22 mouse cellular contexts compared by ENCODE assay signal in the genomic region with DNA sequence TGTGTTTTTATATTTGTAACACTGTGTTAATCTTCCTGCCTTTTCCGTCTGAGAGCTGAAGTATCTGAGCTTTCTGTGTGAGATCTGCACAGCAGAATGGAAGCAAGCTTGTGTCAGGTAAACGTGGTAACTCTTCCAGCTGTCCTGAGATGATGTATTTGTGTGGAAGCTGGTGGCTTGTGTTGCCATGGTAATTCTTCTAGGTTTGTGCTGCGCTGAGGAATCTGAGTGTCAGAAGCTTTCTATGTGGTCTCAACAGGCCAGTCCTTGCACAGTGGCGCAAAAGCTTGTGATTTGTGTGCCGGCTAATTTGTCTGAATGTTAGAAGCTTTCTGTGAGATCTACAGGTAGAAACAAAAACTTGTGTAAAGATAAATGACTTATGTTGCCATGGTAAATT. TPM values are rescaled to one million over a fixed set of nuclear protein-coding genes. Genes with fewer than 3 reads are reported as not detected.
DNase-seq lines count a peak whose midpoint lies in the region; ATAC-seq and TF ChIP-seq lines count a peak whose summit lies in the region.
"Not testable (repeated sequence)": the region's sequence is repeated elsewhere in the genome, so short reads cannot be mapped to it uniquely, and the experiment has no call there.
"Had no signal": no experiment of that assay in that cellular context is flagged by ENCODE, and none has a peak within 500 bp of the region (broad histone marks: within the 10 kb centered on the region; RNA-seq: fewer than 3 reads in every experiment).

No protein-coding gene starts in this region.

- H3K9me3 ChIP-seq in CH12.LX (replicated peaks; ENCODE audit: low read length); midbrain, embryonic 14.5 days (ENCODE audit: control insufficient read depth, low read length); midbrain, postnatal 0 days (ENCODE audit: low read length): not testable (repeated sequence)

- in situ Hi-C loops in CH12.LX (cut with MboI; ENCODE audit: low pct_ligation_motif_present, low pct_unique_long_range_greater_than_20kb, low sequenced_read_pairs): not testable (repeated sequence)

- H3K27me3 ChIP-seq in CH12.LX (replicated peaks); midbrain, embryonic 14.5 days (ENCODE audit: control insufficient read depth, insufficient read depth, low read length); midbrain, postnatal 0 days (ENCODE audit: insufficient read depth, low read length): not testable (repeated sequence)

- dilution Hi-C loops in CH12.LX (cut with MboI; ENCODE audit: extremely low pct_ligation_motif_present, extremely low pct_unique_long_range_greater_than_20kb, low sequenced_read_pairs): not testable (repeated sequence)

- intact Hi-C loops in left cerebral cortex, postnatal 25 days (cut with DNase I): not testable (repeated sequence)

- TF ChIP-seq RAD21 in CH12.LX (IDR thresholded peaks at IDR 0.05; ENCODE audit: low read depth, low read length): not testable (repeated sequence)

- not testable (repeated sequence) for H3K27ac ChIP-seq in CH12.LX (ENCODE audit: insufficient read depth, low read depth); midbrain, embryonic 14.5 days (replicated peaks; ENCODE audit: low read depth, low read length); midbrain, postnatal 0 days (ENCODE audit: low read depth, low read length)

- not testable (repeated sequence) for H3K4me3 ChIP-seq in CH12.LX (replicated peaks in 1 of 3; ENCODE audit: low read depth in 2 of 3, low read length in 2 of 3, poor library complexity in 1 of 3); midbrain, embryonic 14.5 days (replicated peaks; ENCODE audit: low read depth, low read length); midbrain, postnatal 0 days (ENCODE audit: low read depth, low read length)

- WGBS in midbrain, embryonic 14.5 days: 71% methylated on average over 5 of the region's 5 CpGs
- WGBS in midbrain, postnatal 0 days: 56% methylated on average over 5 of the region's 5 CpGs

- not testable (repeated sequence) for DNase-seq in CH12.LX (ENCODE audit: extremely low read depth)
- peak; percentile 6 for DNase-seq in brain, embryonic 14.5 days (ENCODE audit: low read depth)
- peak; percentile 0 for DNase-seq in forelimb bud, embryonic 11.5 days (ENCODE audit: low read depth, low spot score)
- DNase-seq in frontal cortex, postnatal 36 days (ENCODE audit: low spot score in 2 of 2): peak; percentile 4 to 8
- DNase-seq in left cerebral cortex, postnatal 25 days (ENCODE audit: low spot score in 2 of 2): peak; percentile 9 to 15
- DNase-seq in midbrain, embryonic 14.5 days: peak; percentile 1
- peak; percentile 3 for DNase-seq in midbrain, postnatal 0 days (ENCODE audit: low spot score)

- not testable (repeated sequence) for TF ChIP-seq CTCF in CH12.LX (conservative IDR thresholded peaks at IDR 0.05 in 1 of 2, IDR thresholded peaks at IDR 0.05 in 1 of 2; ENCODE audit: low read depth in 2 of 2, low read length in 2 of 2); brain, embryonic 14.5 days (IDR thresholded peaks at IDR 0.05; ENCODE audit: borderline replicate concordance, extremely low read depth, insufficient read depth, insufficient read length); midbrain, postnatal 0 days (IDR thresholded peaks at IDR 0.05)

- 0 out of 2 replicates have a peak overlapping the region, but pooled peaks have one; percentile 13 for H3K4me2 ChIP-seq in CH12.LX (ENCODE audit: insufficient read depth, low read depth, poor library complexity, severe bottlenecking)
- H3K4me2 ChIP-seq in midbrain, embryonic 14.5 days (ENCODE audit: low read length); midbrain, postnatal 0 days (ENCODE audit: low read depth, low read length, poor library complexity, severe bottlenecking): not testable (repeated sequence)

- not testable (repeated sequence) for ATAC-seq in midbrain, embryonic 14.5 days (ENCODE audit: low FRiP score, low TSS enrichment)
- peak; percentile 56; the same call in 1 of the 2 replicates for ATAC-seq in midbrain, postnatal 0 days (ENCODE audit: low FRiP score)

- not testable (repeated sequence) for TF ChIP-seq EP300 in CH12.LX (IDR thresholded peaks at IDR 0.05; ENCODE audit: low read length)

- H3K36me3 ChIP-seq in CH12.LX (replicated peaks in 1 of 2; ENCODE audit: control insufficient read depth in 1 of 2, insufficient read depth in 1 of 2, low read length in 1 of 2); midbrain, embryonic 14.5 days (ENCODE audit: control insufficient read depth, insufficient read depth, low read length); midbrain, postnatal 0 days (ENCODE audit: insufficient read depth, low read length): not testable (repeated sequence)

- not testable (repeated sequence) for H3K79me2 ChIP-seq in CH12.LX (replicated peaks; ENCODE audit: control insufficient read depth, extremely low read depth, insufficient read depth, poor library complexity, severe bottlenecking)

- TF ChIP-seq POLR2A in CH12.LX (IDR thresholded peaks at IDR 0.05; ENCODE audit: low read depth, low read length); brain, embryonic 14.5 days (IDR thresholded peaks at IDR 0.05; ENCODE audit: borderline replicate concordance, extremely low read depth, insufficient read depth, insufficient read length, poor library complexity, severe bottlenecking): not testable (repeated sequence)

- peaks cover 2 to 14% of the 10 kb centered on the region in 2 experiments; a peak in 3 of 4 replicates for H3K4me1 ChIP-seq in CH12.LX (ENCODE audit: control insufficient read depth in 1 of 2, insufficient read depth in 2 of 2)
- not testable (repeated sequence) for H3K4me1 ChIP-seq in midbrain, embryonic 14.5 days (ENCODE audit: control insufficient read depth, insufficient read depth, low read length); midbrain, postnatal 0 days (ENCODE audit: insufficient read depth, low read length)

- H3K9ac ChIP-seq in CH12.LX (ENCODE audit: insufficient read depth, low read depth); midbrain, embryonic 14.5 days (replicated peaks; ENCODE audit: low read length); midbrain, postnatal 0 days (replicated peaks; ENCODE audit: low read length, poor library complexity, severe bottlenecking): not testable (repeated sequence)

RNA-seq across cellular contexts. Expression of gene Tex13b, which starts 43.8 kb away (rescaled TPM):
- total RNA-seq in CH12.LX (2012; rRNA removed) (44.2 and 48.2 TPM in 2 replicates), CH12.LX (2014; rRNA removed) (77.9 and 99.4 TPM in 2 replicates)
- polyA plus RNA-seq in CH12.LX (2012; ENCODE audit: insufficient read length, low read depth): 78.8 and 82.4 TPM in 2 replicates
- not detected in 2 replicates for polyA plus RNA-seq in brain, embryonic 14.5 days (2012; rRNA removed)
- not detected for total RNA-seq in left cerebral cortex, postnatal 25 days (2021)
- polyA plus RNA-seq in midbrain, embryonic 14.5 days (2014; fragmentation: Nextera tagmentation; extraction: Ambion mirVana): not detected in 2 replicates
- not detected in 2 replicates for total RNA-seq in midbrain, postnatal 0 days (2014; rRNA removed)
- not detected in 2 replicates for polyA plus RNA-seq in midbrain, postnatal 0 days (2015; fragmentation: Nextera tagmentation; extraction: Ambion mirVana)
- total RNA-seq: adrenal gland, adult 2 months; adrenal gland, postnatal 10 days; adrenal gland, postnatal 25 days; adrenal gland, postnatal 4 days; common myeloid progenitor, adult 5-6 weeks; MEL had no signal
- polyA plus RNA-seq: adrenal gland, adult 2 months; embryonic facial prominence, embryonic 11.5 days; erythroblast, embryonic 14.5 days; forebrain, embryonic 10.5 days; forebrain, embryonic 12.5 days; forebrain, embryonic 14.5 days; forebrain, embryonic 16.5 days had no signal

RNA-seq across cellular contexts. Expression of gene Vsig1, which starts 50.4 kb away (rescaled TPM):
- total RNA-seq in CH12.LX (2012; rRNA removed) (3.7 and 4.8 TPM in 2 replicates), CH12.LX (2014; rRNA removed) (0.38 and 0.55 TPM in 2 replicates)
- 0.50 and 0.56 TPM in 2 replicates for polyA plus RNA-seq in CH12.LX (2012; ENCODE audit: insufficient read length, low read depth)
- polyA plus RNA-seq in brain, embryonic 14.5 days (2012; rRNA removed): not detected in 2 replicates
- total RNA-seq in left cerebral cortex, postnatal 25 days (2021): not detected
- polyA plus RNA-seq in midbrain, embryonic 14.5 days (2014; fragmentation: Nextera tagmentation; extraction: Ambion mirVana): 0.11 TPM in 1 of 2 replicates, not detected in the other
- 0.11 TPM in 1 of 2 replicates, not detected in the other for total RNA-seq in midbrain, postnatal 0 days (2014; rRNA removed)
- 0.12 and 0.16 TPM in 2 replicates for polyA plus RNA-seq in midbrain, postnatal 0 days (2015; fragmentation: Nextera tagmentation; extraction: Ambion mirVana)
- total RNA-seq: adrenal gland, adult 2 months; adrenal gland, postnatal 10 days; adrenal gland, postnatal 25 days; adrenal gland, postnatal 4 days; common myeloid progenitor, adult 5-6 weeks; ES-E14; MEL had no signal
- polyA plus RNA-seq: adrenal gland, adult 2 months; CD4-positive, CD25-positive, alpha-beta regulatory T cell, adult 4 months; embryonic facial prominence, embryonic 13.5 days; erythroblast, embryonic 14.5 days; forebrain, embryonic 10.5 days; forebrain, embryonic 12.5 days; forebrain, embryonic 14.5 days; forebrain, embryonic 16.5 days had no signal

Comparison
In these comparisons a context has a peak if more than half of its experiments do, and no peak if none do; other contexts are left out.
1. RNA of gene Tex13b, which starts 43.8 kb away (polyA plus RNA-seq): 78.8 to 82.4 TPM in CH12.LX; not detected in brain, embryonic 14.5 days, not detected in midbrain, embryonic 14.5 days and not detected in midbrain, postnatal 0 days; every median in the first group is over 10 times any median in the second.